Mouse (Mus musculus): ENCODE results near the gene Zfp446.
"Not testable (repeated sequence)": the region's sequence is repeated elsewhere in the genome, so short reads cannot be mapped to it uniquely, and the experiment has no call there.

The Zfp446 gene

DNA sequence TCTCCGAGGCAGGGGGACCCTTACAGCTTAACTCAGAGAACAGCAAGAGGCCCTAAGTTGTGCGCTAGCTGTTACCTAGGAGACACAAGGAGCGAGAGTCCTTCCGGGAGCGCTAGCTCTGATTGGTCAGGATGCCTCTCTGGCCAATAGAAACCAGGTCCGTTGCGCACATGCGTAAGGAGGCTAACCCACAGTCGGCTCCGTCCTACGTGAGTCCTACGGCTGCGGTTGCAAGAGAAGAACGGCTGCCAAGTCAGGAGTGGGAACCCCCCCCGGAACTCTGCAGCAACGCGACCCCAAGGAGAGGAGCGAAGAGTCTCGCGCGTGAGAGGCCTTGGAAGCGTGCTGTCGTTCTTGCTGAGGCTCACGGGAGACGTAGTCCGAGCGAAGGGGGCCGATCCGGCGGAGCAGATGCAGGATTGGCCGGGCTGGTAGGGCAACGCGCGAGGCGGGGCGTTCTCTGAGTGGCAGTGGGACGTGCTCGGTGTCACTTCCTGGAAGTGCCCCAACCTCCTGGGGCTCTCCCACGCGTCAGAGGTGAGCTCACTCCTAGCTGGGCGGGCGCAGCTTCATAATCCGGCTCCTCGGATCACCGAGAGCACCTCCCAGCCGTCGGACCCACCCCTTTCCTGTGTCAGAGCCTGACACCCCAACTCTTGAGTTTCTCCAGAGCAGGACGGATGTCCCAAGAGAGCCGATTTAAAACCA is at the start of gene Zfp446:
Gene Zfp446 (plus strand): TSS at position 167 of the 708 bp plus-strand sequence.
- DNase-seq: peak; percentile 100

DNA sequence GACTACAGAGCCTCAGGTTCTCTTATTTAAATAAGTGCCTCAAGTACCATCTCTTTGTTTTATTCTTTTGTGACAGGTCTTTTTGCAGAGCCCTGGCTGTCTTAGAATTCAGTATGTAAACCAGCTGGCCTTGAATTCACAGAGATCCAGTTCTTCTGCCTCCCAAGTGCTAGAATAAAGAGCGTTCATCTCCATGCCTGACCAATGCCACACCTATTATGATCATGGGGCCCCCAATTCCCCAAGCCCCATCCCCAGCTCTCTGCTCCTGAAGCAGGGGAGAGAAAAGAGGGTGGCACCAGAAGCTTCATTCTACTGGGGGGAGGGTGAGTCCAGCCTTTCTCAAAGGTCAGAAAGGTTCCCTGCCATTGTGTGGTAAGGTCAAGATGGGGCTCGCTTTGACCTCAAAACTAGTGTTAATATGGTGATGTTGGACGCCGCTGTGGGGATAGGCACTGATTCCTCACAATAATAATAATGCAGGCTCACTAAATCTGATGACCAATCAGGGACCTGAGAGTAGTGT is 44.0 kb upstream of the Zfp446 start:
- no peak for DNase-seq

DNA sequence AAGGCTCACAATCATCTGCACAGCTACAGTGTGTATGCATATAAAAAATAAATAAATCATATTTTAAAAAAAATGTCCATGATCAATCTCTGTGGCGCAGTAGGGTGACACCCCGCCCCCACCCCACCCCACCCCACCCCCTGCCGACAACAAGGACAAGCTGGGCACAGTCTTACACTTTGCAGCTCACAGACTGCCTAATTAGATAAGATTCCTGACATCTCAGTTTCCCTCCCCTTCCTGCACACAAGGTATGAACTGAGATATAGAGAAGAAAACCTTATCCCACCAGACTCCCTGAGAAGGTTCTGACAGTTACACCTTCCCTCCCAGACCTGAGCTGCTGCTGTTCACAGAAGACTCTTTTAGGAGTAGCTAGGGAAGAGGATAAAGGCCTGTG is 42.8 kb upstream of the Zfp446 start:
- DNase-seq: no peak

DNA sequence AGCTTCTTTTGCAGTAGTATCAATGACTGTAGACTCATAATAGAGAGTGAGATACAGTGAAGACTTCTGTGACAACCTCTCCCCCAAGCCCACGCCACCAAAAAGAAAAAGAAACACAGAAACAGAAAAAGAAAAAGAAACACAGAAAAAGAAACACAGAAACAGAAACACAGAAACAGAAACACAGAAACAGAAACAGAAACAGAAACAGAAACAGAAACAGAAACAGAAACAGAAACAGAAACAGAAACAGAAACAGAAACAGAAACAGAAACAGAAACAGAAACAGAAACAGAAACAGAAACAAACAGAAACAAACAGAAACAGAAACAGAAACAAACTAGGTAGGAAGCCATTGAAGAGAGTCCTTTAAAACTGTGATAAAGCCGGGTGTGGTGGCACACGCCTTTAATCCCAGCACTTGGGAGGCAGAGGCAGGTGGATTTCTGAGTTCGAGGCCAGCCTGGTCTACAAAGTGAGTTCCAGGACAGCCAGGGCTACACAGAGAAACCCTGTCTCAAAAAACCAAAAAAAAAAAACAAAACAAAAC is 40.3 kb upstream of the Zfp446 start:
- DNase-seq: not testable (repeated sequence)

DNA sequence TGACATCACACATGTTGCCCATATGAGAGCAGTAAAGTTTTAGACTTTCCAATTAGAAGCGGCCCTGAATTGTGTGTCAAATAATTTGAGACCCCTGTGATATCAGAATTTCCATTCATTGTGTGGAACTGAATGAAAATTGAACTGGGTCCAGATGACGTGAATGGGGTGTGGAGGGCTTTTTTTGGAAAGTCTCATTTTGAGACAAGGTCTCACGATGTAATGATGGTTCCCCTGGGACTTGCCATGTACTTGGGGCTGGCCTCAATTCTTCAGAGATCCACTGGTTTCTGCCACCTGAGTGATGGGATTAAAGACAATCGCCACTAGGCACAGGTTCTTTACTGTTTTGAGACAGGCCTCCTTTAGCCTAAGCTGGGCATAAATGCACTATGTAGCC is 37.0 kb upstream of the Zfp446 start:
- no peak for DNase-seq

DNA sequence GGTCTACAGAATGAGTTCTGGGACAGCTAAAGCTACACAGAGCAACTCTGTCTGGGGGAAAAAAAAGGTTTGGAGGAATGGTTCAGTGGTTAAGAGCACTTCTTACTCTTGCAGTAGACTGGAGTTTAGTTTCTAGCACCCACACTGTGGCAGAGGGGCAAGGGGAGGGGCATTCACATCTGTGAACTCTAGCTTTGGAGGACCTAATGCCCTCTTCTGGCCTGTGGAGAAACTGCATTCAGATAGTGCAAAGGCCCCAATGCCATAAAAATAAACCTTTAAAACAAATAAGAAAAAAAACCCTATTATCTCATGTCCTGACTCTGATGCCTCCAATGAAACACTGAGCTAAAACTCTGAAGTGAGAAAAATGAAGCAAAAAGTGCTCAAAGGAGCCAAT is 34.2 kb upstream of the Zfp446 start:
- no peak for DNase-seq

DNA sequence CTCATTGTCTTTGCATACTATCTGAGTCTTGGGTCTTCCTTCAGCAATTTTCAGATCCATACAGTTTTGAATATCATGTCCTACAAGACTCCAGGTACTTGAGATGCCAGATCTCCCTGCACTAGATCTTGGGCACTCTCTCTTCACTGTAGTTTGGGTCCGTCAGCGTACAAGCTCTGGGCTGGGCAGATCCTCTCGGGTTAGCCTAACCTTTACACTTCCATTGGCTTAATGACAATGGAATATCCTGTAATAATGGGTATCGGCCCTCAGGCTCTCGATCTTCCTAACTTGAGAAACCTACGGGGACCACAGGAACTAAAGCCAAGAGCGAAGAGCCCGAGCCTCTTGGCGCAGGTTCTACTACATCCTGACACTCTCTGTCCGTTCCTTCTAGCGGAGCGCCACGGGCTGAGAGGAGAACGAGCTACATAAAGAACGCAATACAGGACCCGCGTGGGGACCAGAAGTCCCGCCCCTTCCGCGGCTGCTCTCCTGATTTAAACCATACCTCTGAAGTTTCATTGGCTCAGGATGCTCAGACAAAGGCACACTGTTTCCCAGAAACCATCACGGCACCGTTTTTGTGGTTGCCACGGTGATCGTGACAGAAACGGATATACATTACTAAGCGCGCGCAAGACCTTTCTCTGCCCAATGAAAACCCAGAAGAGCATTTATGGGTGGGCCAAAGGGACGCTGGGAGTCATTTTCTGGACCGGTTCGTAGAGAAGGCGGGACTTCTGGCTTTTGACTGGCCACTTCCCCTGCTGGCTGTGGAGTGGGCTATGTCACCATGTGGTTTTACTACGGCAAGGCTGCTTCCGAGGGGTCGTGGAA is 28.4 kb upstream of the Zfp446 start:
- DNase-seq: peak; percentile 98

DNA sequence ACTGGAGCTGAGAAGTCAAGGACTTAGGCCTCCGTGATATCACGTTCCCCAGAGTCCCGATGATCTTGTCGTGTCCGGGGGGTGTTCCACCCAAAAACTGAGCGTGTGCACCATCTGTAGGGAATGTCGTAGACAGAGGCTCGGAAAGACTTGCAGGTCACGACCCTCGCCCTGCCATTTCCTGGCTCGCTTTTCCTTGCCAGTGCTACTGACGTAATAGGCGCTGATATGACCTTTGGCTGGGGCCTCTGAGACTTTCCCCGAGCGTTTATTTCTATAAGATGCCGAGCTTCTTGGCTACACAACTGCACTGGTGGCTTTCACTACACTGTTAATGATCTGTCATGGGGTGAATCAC is 27.8 kb upstream of the Zfp446 start:
- DNase-seq: no peak

DNA sequence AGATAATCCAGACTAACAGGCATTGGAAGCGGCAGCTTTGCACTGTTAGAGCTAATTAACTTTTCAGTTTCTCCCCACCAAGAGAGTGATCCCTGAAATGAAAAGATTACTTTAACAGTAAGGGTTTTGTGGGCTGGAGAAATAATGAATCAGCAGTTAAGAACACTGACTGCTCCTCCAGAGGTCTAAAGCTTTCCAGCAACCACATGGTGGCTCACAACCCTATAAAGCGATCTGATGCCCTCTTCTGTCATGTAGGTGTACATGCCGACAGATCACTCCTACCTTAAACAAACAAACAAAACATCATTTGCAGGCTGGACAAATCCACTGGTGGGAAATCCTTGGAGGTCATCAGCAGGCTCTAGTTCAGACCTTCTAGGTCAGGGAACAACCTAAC is 22.8 kb upstream of the Zfp446 start:
- no peak for DNase-seq

DNA sequence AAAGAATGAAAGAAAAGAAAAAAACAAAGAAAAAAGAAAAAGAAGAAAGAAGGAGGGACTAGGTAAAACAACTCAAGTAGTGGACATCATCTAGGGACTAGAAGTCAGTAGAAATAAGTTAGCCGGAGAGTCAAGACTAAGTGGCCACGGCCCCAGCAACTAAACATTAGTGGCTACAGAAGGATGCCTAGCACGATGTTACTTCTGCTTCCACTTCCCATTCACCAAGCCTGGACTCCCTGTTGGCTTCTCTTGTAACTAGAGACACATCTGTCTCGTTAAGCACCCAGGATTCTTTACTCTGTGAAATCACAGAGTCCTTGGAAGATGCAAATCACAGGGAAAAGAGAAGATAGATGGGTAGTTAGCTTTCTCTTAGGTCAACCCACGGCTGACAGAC is 20.1 kb upstream of the Zfp446 start:
- DNase-seq: no peak

DNA sequence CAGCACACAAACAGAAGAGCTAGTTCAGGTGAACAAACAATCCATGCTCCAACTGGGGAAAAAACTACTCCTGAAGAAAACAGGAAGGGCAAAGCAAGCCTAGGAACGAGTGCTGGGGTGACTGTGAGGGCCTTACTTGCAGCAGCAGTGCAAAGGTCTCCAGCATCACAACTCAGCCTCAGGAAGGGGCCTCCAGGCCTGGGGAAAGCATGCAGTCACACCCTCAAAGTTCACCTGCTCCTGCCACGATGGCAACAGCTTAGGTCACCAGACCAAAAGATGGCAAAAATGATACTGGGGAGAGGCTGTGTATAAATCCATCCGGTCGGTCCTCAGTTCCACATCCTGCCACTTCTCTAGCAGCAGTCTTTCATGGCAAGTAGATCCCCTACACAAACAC is 18.7 kb upstream of the Zfp446 start:
- no peak for DNase-seq

DNA sequence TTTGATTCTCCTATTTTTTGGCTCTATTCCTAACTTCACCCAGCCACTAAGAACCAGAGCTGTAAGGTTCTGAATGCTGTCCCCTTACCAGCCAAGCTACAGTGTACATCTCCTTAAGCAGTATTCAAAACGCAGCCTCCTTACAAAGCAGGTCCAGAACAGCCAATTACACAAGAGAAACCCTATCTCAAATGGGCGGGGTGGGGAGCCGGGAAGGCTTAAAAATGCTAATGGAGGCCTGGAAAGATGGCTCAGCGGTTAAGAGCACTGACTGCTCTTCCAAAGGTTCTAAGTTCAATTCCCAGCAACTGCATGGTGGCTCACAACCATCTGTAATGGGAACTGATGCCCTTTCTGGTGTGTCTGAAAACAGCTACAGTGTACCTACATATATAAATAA is 17.9 kb upstream of the Zfp446 start:
- no peak for DNase-seq

DNA sequence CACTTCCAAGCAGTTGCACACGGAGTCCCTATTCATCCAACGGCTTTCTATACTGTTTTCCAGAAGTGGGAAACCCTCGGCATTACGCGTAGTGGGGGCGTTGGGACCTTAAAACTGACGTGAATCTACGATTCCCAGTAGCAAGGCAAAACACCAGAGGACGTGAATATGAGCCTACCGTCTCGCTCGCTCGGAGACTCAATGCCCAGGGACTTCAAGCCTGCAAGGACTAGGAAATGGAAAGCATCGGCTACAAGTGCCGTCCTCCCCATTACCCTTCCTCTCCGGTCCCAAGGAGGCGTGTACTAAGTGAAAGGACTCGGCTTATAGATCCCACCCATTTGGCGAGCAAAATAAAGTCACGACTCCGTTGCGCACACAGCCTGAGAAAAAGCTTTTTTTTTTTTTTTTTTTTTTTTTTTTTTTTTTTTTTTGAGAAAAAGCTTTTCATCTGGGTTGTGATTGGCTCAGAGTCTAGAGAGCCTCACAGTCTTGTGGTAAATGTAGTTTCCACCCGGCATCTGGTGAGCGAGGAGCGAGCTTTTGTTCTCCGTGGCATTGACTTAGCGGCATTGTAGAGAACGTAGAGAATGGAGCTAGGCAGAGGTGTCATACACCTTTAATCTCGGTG is 16.0 kb upstream of the Zfp446 start:
- DNase-seq: peak; percentile 60

DNA sequence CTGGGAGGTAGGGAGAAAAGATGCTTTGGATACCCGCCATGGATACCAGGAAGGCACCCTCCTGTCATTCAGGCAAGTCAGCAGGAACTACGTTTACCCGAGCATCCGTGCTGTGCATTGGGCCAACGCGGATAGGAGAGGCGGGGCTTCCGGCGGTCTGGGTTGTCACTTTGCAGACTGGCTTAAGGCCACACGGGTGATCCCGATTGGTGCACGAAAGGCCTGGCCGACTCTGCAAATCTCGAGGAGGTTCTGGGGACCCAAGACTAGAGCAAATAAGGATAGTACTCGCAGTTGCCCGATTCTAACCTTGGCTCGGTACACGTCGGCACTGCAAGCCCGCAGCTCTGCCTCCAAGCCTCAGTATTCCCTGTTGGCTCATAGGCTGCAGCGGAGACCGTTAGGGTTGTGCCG is 12.0 kb upstream of the Zfp446 start, which contains the start of gene Zfp324:
Gene Zfp324 (plus strand): TSS at position 161 of the 414 bp plus-strand sequence.
- peak; percentile 95 for DNase-seq

DNA sequence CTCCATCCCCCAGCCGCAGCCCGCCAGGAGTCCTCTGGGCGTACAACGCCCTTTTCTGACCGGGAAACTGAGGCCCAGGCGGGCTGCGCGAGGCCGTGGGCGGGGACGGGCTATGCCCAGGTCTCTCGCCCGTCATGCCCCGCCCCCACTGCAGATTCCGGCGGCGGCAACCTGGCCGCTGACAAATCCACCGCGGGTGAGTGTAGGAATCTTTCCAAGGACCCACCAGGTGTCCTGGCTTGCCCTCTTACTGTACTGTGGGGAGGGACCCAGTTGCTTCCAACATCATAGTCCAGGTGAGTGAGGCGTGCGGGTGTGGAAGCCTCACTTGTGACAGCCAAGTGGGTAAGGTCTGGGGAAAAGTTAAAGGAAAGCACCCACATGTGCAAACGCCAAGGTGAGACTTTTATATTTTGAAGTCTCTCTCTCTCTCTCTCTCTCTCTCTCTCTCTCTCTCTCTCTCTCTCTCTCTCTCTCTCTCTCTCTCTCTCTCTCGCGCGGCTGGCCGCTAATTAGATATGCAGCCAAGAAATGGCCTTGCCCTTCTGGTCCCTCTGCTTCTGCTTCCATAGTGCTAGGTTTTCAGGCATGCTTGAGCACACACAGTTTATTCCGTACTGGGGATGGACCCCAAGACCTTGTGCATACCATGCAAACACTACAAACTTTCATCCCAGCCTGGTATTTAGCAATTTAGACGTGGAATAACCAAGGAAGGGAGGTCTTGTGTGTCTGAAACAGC is 11.4 kb upstream of the Zfp446 start:
- peak; percentile 43 for DNase-seq

DNA sequence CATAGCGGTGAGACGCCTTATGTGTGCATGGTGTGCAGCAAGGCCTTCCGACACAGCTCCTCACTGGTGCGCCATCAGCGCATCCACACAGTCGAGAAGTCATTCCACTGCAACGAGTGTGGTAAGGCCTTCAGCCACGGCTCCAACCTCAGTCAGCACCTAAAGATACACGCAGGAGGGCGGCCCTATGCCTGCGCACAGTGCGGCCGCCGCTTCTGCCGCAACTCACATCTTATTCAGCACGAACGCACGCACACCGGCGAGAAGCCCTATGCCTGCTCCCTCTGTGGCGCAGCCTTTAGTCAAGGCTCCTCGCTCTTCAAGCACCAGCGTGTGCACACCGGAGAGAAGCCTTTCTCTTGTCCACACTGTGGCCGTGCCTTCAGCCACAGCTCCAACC is 6.7 kb upstream of the Zfp446 start:
- no peak for DNase-seq

DNA sequence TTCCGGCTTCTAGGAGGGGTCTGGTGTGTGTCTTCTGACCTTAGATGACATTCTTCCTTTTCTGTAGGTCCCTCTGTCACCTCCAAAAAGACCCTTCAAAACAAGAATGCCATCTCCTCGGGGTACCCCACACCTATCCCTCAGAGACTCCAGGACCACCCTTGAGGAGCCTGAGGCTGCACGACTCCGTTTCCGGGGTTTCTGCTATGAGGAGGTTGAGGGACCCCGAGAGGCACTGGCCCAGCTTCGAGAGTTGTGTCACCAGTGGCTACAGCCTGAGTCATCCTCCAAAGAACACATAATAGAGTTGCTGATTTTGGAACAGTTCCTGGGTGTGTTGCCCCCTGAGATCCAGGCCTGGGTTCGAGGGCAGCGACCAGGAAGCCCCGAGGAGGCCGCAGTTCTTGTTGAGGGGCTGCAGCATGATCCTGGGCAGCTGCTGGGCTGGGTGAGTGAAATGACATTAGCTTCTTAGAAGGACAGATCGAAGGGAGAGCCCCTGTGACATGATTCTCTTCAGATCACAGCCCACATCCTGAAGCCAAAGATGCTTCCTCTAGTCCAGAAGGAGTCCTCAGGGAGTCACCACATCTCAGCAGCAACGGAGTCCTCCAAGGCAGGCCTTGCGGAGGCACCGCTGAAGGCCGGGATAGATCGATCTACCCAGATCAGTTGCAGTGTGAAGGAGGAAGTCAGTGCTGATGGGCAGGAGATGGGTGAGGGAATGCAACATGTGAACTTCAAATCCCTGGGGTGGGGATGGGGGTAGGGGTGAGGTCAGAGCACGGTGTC is 1.5 kb downstream of the Zfp446 start:
- DNase-seq: no peak

DNA sequence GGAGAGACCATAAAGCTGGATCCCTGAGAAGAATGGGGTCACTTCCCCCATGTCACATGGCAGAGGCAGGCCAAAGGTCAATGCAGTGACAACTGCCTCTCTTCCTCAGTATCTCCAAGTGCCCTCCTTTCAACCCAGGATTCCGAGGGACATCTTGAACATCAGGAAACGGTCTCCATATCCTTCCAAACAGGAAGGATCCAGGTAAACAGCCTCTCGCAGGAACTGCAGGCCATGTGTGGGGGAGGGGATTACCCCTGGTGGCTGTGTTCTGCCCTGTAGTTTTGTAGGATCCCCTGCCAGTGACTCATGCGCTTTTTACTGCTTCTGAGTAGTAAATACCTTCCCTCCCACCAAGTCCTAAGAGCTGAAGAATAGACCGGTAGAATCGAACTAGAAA is 2.1 kb downstream of the Zfp446 start:
- DNase-seq: no peak

DNA sequence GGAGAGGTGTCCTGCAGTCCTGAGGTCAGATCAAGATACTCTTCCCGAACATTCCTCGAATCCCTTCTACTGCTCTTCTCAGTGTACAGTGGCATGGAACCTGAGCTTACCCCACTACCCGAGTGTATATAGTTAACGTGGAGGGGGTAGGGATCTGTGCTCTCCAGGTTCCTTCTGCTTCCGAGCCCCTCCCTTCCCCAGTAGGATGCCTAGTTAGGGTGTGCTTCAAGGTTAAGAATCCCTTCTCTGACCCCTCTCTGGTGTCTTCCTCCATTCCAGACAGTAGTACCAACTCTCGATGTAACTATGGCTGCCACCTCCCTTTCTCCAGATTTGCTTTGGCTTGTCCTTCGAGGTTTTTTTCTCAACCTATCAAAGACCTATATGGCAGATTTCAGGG is 2.6 kb downstream of the Zfp446 start:
- DNase-seq: no peak

DNA sequence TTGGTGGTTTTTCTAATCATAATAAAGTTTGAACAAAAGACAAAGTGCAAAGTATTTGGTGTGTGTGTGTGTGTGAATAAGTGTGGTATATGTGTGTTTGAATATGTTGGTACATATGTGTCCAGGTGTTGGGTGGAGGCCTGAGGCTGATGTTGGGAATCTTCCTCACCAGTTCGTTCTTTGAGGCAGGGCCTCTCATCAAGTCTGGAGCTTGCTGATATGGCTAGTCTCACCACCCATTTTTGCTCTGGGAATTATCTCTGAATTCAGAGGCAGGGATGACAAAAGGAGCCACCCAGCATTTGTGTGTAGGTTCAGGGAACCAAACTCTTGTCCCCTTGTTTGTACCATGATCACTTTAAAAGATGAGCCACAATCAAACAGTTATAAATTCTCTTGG is 8.1 kb downstream of the Zfp446 start:
- DNase-seq: no peak

DNA sequence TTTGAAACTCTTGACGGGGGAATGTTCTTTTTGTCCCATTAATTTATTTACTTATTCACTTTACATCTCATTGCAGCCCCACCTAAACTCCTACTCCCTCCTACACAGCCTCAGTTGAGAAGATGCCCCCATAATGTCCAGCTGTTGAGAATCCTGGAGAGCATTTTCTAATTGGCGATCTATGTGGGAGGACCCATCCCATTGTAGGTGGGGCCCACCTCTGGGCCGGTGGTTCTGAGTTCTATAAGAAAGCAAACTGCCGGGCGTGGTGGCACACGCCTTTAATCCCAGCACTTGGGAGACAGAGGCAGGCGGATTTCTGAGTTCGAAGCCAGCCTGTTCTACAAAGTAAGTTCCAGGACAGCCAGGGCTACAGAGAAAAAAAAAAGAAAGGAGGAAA is 9.3 kb downstream of the Zfp446 start:
- DNase-seq: no peak
